Mouse (Mus musculus): ENCODE measurements at regions not wholly inside any gene's neighbourhood (a gene's known extent, or its start where the extent isn't known, plus 50 kb on each side); places are given as distances from the start of the nearest gene placed in this dataset.

DNA sequence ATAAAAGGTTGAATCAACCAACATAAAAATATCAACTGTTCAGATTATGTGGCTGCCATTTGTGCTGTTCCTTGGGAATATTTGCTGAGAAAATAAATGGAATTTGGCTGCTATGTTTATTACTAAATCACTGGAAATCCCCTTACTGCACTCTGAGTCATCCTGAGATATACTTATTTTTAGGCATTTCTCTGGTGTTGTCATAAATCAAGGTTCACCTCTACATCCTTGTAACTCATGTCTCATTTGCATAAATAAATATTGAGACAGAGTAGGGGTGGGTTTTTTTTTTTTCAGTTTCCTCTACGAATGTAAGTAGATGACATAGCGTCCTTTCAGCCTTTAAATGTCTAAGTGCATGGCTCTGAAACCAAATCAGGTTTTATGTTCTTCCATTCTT is 191.9 kb upstream of the Fat1 start:
- no peak for TF ChIP-seq CTCF (IDR thresholded peaks at IDR 0.05; ENCODE audit: low read depth)
- no peak for TF ChIP-seq EP300 (IDR thresholded peaks at IDR 0.05; ENCODE audit: low read depth)
